Mouse (Mus musculus) right cerebral cortex, postnatal 14 days (tissue): ENCODE results near the gene Lonp2.

Source experiments
- DNase-seq: peaks from one replicate; pipeline ENCODE4 v3.0.0; 2022

Lonp2 gene

GRCm38 (mm10) chr8:86719368-86719767 is 95.5 kb downstream of the Lonp2 start:
- no peak for DNase-seq

- DNase-seq: no peak
Measured at GRCm38 (mm10) chr8:86720756-86721459, 97.1 kb downstream of the Lonp2 start.

- DNase-seq: no peak
Measured at GRCm38 (mm10) chr8:86721490-86721889, 97.6 kb downstream of the Lonp2 start.

- no peak for DNase-seq
Measured at GRCm38 (mm10) chr8:86726959-86727358, 103.1 kb downstream of the Lonp2 start.

- no peak for DNase-seq
Measured at GRCm38 (mm10) chr8:86728224-86728950, 104.5 kb downstream of the Lonp2 start.

GRCm38 (mm10) chr8:86730303-86730702 is 106.5 kb downstream of the Lonp2 start:
- DNase-seq: no peak

GRCm38 (mm10) chr8:86730860-86731259 is 107.0 kb downstream of the Lonp2 start:
- no peak for DNase-seq

- DNase-seq: no peak
Measured at GRCm38 (mm10) chr8:86734171-86734570, 110.3 kb downstream of the Lonp2 start.

- DNase-seq: no peak
Measured at GRCm38 (mm10) chr8:86734954-86735353, 111.1 kb downstream of the Lonp2 start.

- no peak for DNase-seq
Measured at GRCm38 (mm10) chr8:86735446-86736111, 111.7 kb downstream of the Lonp2 start.

- no peak for DNase-seq
Measured at GRCm38 (mm10) chr8:86740899-86741298, 117.1 kb downstream of the Lonp2 start.

GRCm38 (mm10) chr8:86741627-86742026 is 117.8 kb downstream of the Lonp2 start:
- DNase-seq: no peak

GRCm38 (mm10) chr8:86742605-86743345 is 118.9 kb downstream of the Lonp2 start:
- DNase-seq: no peak

- no peak for DNase-seq
Measured at GRCm38 (mm10) chr8:86744313-86745220, 120.7 kb downstream of the Lonp2 start.

GRCm38 (mm10) chr8:86745221-86745934 is 121.5 kb downstream of the Lonp2 start, which contains the start of the genes Gm10638 and Siah1a:
Gm10638 (plus strand) TSS chr8:86745699.
Siah1a (minus strand) TSS chr8:86745934.
- DNase-seq: peak; percentile 48

GRCm38 (mm10) chr8:86745935-86746441 is 122.1 kb downstream of the Lonp2 start:
- DNase-seq: peak; percentile 94

- no peak for DNase-seq
Measured at GRCm38 (mm10) chr8:86746511-86746910, 122.7 kb downstream of the Lonp2 start.

GRCm38 (mm10) chr8:86749842-86750241 is 126.0 kb downstream of the Lonp2 start:
- no peak for DNase-seq

- DNase-seq: peak; percentile 23
Measured at GRCm38 (mm10) chr8:86756948-86757733, 133.3 kb downstream of the Lonp2 start.

- no peak for DNase-seq
Measured at GRCm38 (mm10) chr8:86758651-86759050, 134.8 kb downstream of the Lonp2 start.
